Mouse (Mus musculus): Measurements from ENCODE around the gene Vmn2r74.

Vmn2r74 gene

DNA sequence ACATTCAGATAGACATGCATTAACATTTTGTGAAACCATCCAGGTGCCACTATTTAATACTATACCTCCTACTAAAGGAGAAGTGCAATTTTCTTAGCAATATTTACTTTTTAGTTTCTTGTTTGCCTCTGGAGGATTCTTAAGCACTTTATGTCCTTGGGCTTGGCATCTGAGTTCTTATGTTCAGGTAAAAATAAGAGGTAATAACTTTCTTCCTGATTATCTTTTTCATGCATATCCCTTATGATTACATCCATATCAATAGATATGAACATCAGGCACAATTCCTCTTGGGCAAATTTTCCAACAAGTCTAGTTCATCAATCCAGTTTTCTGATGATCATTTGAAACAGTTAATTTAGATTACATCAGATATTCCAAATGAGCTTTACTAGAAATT is at the start of gene Vmn2r74:
TSS of gene Vmn2r74 (minus strand) at position 101 of the 400 bp plus-strand sequence.
- DNase-seq: no peak

GRCm38 (mm10) chr7:86007533-86007932 is 46.1 kb upstream of the Vmn2r74 start:
- no peak for DNase-seq
